Mouse (Mus musculus) ES-Bruce4 (cell line): ENCODE data around the gene Rims3. TPM values are rescaled to one million over a fixed set of nuclear protein-coding genes. Genes with fewer than 3 reads are reported as not detected.

Experiments
- H3K27ac ChIP-seq: 2 replicates; pipeline ENCODE4 v1.5.1; 2012; ENCODE audit warnings: low read length, inconsistent platforms; ENCODE audit not compliant: insufficient read depth
- H3K27me3 ChIP-seq: 2 replicates; pipeline ENCODE4 v1.6.1; 2012; ENCODE audit warnings: mild to moderate bottlenecking, low read length, inconsistent platforms; ENCODE audit not compliant: control insufficient read depth, poor library complexity, insufficient read depth, severe bottlenecking
- H3K36me3 ChIP-seq: 2 replicates; pipeline ENCODE4 v1.6.1; 2012; ENCODE audit warnings: inconsistent platforms, mild to moderate bottlenecking, low read length, moderate library complexity; ENCODE audit not compliant: control insufficient read depth, poor library complexity, insufficient read depth, severe bottlenecking
- H3K4me1 ChIP-seq: one replicate; pipeline ENCODE4 v1.8.1; 2011; ENCODE audit warnings: low read length; ENCODE audit not compliant: control insufficient read depth, insufficient read depth
- H3K4me3 ChIP-seq: 2 replicates; pipeline ENCODE4 v1.5.1; 2011; ENCODE audit warnings: low read depth, mild to moderate bottlenecking, low read length
- H3K9ac ChIP-seq: 2 replicates; pipeline ENCODE4 v1.6.1; 2012; ENCODE audit warnings: low read depth, mild to moderate bottlenecking, inconsistent platforms; ENCODE audit not compliant: poor library complexity, severe bottlenecking
- H3K9me3 ChIP-seq: replicated peaks from 2 replicates; pipeline ENCODE4 v1.6.1; 2012; ENCODE audit warnings: mild to moderate bottlenecking, low read length, inconsistent platforms; ENCODE audit not compliant: control insufficient read depth, poor library complexity, insufficient read depth, severe bottlenecking
- CTCF ChIP-seq: IDR thresholded peaks from one replicate; pipeline ENCODE4 v1.8.1; 2011; ENCODE audit warnings: low read depth, low read length
- EP300 ChIP-seq: IDR thresholded peaks from 2 replicates; pipeline ENCODE4 v1.6.1; 2011; ENCODE audit warnings: low read depth, low read length; ENCODE audit not compliant: insufficient read depth
- POLR2A ChIP-seq: IDR thresholded peaks from one replicate; pipeline ENCODE4 v1.8.1; 2011; ENCODE audit warnings: low read length; ENCODE audit not compliant: insufficient read depth
- polyA plus RNA-seq: library from polyadenylated mRNA; stranded (reverse); fragments of >200 nt; gene quantifications from 2 replicates; pipeline ENCODE4 v1.2.4, GENCODE M21; 2011; ENCODE audit warnings: low read depth; ENCODE audit not compliant: missing spikeins, insufficient read depth, insufficient read length

Rims3 gene
- polyA plus RNA-seq, 1 experiment, result 7.3 TPM

DNA sequence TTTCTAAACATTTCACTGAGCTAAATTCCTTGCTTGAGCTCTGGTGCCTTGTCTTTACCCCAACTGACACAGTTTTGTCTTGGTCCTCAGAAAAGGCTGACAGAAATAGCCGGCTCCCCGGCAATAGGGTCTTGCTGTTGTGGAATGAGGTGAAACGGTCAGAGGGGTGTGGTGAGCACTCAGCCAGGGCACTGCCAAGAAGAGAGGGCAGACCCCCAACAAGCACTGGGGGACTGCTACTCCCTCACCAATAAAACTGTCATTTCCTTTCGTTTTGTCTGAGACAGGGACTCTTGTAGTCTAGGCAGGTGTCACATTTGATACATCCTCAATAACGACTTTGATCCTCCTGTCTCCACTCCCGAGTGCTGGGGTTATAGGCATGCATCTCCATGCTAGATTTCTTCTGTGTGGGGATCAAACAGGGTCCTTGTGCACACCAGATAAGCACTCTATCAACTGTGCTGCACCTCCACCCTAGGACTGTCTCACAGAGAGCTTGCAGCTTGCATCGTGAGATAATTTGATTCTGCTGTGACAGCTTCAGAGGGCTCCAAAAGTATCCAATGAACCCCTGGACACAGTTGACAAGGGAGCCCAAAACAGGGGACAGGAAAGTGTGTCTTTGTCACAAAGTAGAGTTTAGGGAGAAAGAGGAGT is 10.1 kb upstream of the Rims3 start:
- Histone ChIP-seq H3K36me3 (no peaks in the 10 kb centered on the region), H3K9me3 (no peaks in the 10 kb centered on the region), H3K4me1 (no peaks in the 10 kb centered on the region), H3K27ac (no peak overlapping the region), H3K9ac (no peak overlapping the region), H3K27me3 (no peaks in the 10 kb centered on the region), H3K4me3 (no peak overlapping the region)
- TF ChIP-seq EP300, result no peak
- no peak for TF ChIP-seq CTCF
- no peak for TF ChIP-seq POLR2A

DNA sequence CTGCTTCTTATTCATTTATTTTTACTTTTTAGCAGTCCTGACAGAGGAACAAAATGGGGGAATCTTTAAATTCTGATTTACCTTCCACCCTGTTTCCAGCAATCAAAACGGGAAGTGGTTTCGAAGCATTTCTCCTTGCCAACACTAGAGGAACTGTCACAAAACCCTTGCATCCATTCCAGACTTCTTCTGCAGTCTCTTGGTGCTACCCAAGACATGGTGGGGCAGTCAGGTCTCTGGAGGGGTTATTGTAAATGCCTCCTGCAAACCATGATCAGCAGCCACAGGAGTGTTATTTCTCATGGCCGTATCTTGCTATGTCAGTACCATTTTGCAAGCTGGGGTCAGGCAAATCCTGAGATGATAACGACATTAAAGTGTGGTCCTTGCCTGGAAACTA is 9.5 kb upstream of the Rims3 start:
- TF ChIP-seq POLR2A (no peak), CTCF (no peak), EP300 (no peak)
- H3K9ac ChIP-seq, result no peak overlapping the region

DNA sequence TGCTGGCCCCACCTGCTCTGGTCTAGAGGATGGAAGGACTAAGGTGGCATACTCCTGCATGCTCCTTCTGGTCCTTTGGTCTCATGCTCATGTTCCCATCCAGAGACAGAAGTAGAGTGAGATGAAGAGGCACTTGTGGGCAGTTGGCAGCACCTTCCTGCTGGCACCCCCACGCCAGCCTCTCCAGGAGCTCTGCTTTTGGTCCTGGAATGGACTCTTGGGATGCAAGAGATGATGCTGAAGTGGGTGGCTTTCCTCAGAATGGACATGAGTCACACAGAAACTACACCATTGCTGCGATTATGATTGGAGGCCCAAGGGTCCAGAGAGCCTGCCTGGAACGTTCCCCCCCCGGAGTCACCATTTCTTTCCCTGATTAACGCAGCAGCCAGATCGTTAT is 5.7 kb upstream of the Rims3 start:
- Histone ChIP-seq H3K9ac (no peak overlapping the region), H3K27ac (no peak overlapping the region), H3K36me3 (no peaks in the 10 kb centered on the region), H3K9me3 (no peaks in the 10 kb centered on the region), H3K27me3 (no peaks in the 10 kb centered on the region), H3K4me1 (no peaks in the 10 kb centered on the region), H3K4me3 (no peak overlapping the region)
- TF ChIP-seq CTCF, result no peak
- no peak for TF ChIP-seq POLR2A
- no peak for TF ChIP-seq EP300

More for the DNA sequence above, 9.5 kb upstream of the Rims3 start:
- H3K9me3 ChIP-seq, result no peaks in the 10 kb centered on the region
- no peak overlapping the region for H3K27ac ChIP-seq
- no peak overlapping the region for H3K4me3 ChIP-seq
- H3K4me1 ChIP-seq, result no peaks in the 10 kb centered on the region
- H3K27me3 ChIP-seq, result no peaks in the 10 kb centered on the region
- no peaks in the 10 kb centered on the region for H3K36me3 ChIP-seq

DNA sequence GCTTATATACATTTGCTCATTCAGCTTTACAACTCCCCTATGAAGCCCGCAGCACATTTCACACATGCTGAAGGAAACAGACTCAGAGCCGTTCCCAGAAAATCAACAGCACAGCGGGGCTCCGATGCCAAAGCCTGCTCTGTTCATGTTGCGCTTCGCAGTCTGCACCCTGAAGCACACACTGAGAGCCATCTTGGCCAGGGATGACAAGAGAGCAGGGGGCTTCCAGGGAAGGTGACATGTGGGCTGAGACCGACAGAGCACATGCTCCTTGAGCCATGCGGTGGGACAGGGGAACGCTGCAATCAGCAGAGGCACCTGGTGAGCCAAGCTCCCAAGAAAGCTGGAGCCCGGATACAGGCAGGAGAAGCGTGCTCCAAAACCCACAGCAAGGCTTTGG is 5.2 kb upstream of the Rims3 start:
- Histone ChIP-seq H3K36me3 (no peaks in the 10 kb centered on the region), H3K27me3 (no peaks in the 10 kb centered on the region), H3K4me3 (no peak overlapping the region), H3K27ac (no peak overlapping the region), H3K4me1 (no peaks in the 10 kb centered on the region), H3K9ac (no peak overlapping the region), H3K9me3 (no peaks in the 10 kb centered on the region)
- TF ChIP-seq CTCF (no peak), POLR2A (no peak), EP300 (no peak)

DNA sequence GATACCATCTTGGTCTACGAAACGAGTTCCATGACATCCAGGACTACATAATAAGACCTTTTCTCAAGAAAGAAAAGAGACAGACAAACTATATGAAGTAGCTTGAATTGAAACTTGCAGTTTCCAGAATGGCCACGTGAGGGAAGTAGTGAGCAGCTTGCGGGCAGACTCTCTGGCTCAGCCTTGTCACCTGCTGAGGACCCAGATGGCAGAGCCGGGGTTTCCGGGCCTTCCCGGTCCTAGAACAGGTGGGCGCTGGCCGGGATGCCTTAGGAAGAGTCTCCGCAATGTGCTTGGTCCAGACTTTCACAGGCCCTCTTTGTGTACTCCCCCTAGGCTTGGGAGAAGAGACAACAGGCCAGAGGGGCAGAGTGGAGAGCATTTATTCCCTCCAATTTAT is 3.7 kb upstream of the Rims3 start:
- Histone ChIP-seq H3K27me3 (no peaks in the 10 kb centered on the region), H3K36me3 (no peaks in the 10 kb centered on the region), H3K9ac (no peak overlapping the region), H3K4me3 (no peak overlapping the region), H3K9me3 (no peaks in the 10 kb centered on the region), H3K4me1 (no peaks in the 10 kb centered on the region), H3K27ac (no peak overlapping the region)
- TF ChIP-seq EP300 (no peak), CTCF (peak; percentile 81), POLR2A (no peak)

DNA sequence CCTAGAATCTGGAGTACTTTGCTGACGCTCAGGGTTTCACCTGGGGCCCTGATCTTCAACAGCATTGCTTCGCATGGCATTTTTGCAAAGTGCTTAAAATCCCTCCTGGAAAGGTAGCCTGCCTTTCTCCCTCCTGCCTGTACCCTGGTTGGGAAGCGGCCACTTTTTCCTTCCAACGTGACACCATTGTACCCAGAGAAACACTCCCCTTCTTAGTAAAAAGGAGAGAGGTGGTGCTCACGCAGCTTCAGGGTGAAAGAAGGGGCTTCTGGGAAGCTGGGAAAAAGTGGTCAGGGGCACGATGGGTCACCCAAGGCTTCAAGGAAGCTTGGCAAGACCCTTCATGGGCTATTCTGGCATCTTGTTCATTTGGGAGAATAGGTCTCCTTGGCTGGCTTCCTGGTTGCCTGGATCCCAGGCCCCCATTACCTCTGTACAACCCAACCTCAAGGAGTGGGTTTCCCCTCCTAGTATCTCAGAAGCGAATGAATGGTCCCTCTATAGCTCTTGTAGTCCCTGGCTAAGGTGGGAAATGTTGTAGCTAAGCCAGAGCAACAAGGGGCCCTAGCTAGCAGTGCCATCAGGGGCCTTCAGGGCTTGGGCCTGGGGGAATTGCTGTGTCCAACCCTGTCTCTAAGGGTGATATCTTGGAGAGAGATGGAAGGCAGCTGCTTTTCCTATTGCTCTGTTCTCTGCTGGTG is 894 bp downstream of the Rims3 start:
- TF ChIP-seq POLR2A (no peak), CTCF (no peak), EP300 (no peak)
- Histone ChIP-seq H3K27ac (no peak overlapping the region), H3K9ac (peak overlapping the region; percentile 65), H3K36me3 (no peaks in the 10 kb centered on the region), H3K4me3 (peak overlapping the region; percentile 72), H3K27me3 (no peaks in the 10 kb centered on the region), H3K9me3 (no peaks in the 10 kb centered on the region), H3K4me1 (no peaks in the 10 kb centered on the region)
